Mouse (Mus musculus) CD8-positive naive resting alpha-beta T cell, adult 57 days (primary cell): Measurements from ENCODE around the gene Parp12. TPM values are rescaled to one million over a fixed set of nuclear protein-coding genes. Genes with fewer than 3 reads are reported as not detected.

Source experiments
- total RNA-seq: library from RNA; stranded (reverse); gene quantifications from one replicate; pipeline ENCODE4 v1.2.4, GENCODE M21; 2023

Parp12 gene
- total RNA-seq, result 3.6 TPM

GRCm38 (mm10) chr6:39117584-39118455 lies at the start of gene Parp12:
Gene Parp12, minus strand, starts transcription at chr6:39118349.

Other genes starting within 250 kb of the Parp12 start
- 0.37 TPM for gene Tbxas1, start 242.9 kb downstream of the Parp12 start, total RNA-seq
- gene Hipk2, start 242.2 kb downstream of the Parp12 start, total RNA-seq, result 26.9 TPM
- gene Kdm7a, start 88.4 kb upstream of the Parp12 start, total RNA-seq, result 78.2 TPM